Mouse (Mus musculus) thymus, adult 2 months (tissue): ENCODE measurements around the gene Per2. TPM values are rescaled to one million over a fixed set of nuclear protein-coding genes. Genes with fewer than 3 reads are reported as not detected.

Source experiments
- DNase-seq: peaks from one replicate; pipeline ENCODE4 v3.0.0; 2021
- H3K27ac ChIP-seq: fragments of 200-500 bp; 2 replicates; pipeline ENCODE4 v1.5.1; 2012; ENCODE audit warnings: low read length, control low read depth; ENCODE audit not compliant: control insufficient read depth, insufficient read depth
- H3K27me3 ChIP-seq: fragments of 200-500 bp; 2 replicates; pipeline ENCODE4 v1.6.1; 2012; ENCODE audit warnings: mild to moderate bottlenecking, low read length, moderate library complexity, mixed read lengths; ENCODE audit not compliant: control insufficient read depth, insufficient read depth
- H3K36me3 ChIP-seq: fragments of 200-500 bp; 2 replicates; pipeline ENCODE4 v1.6.1; 2012; ENCODE audit warnings: mild to moderate bottlenecking, low read length, moderate library complexity; ENCODE audit not compliant: control insufficient read depth, insufficient read depth
- H3K4me1 ChIP-seq: fragments of 200-500 bp; replicated peaks from 2 replicates; pipeline ENCODE4 v1.6.1; 2012; ENCODE audit warnings: low read length; ENCODE audit not compliant: control insufficient read depth, insufficient read depth
- H3K4me3 ChIP-seq: fragments of 200-500 bp; 2 replicates; pipeline ENCODE4 v1.5.1; 2012; ENCODE audit warnings: mild to moderate bottlenecking, low read length, control low read depth, moderate library complexity; ENCODE audit not compliant: control insufficient read depth, insufficient read depth
- CTCF ChIP-seq: fragments of 200-500 bp; IDR thresholded peaks from 2 replicates; pipeline ENCODE4 v1.5.1; 2012; ENCODE audit warnings: mild to moderate bottlenecking, control low read depth, low read length, moderate library complexity, borderline replicate concordance; ENCODE audit not compliant: control insufficient read depth, poor library complexity, insufficient read depth; ENCODE audit errors: extremely low read depth
- POLR2A ChIP-seq: fragments of 200-500 bp; IDR thresholded peaks from 2 replicates; pipeline ENCODE4 v1.6.1; 2012; ENCODE audit warnings: mild to moderate bottlenecking, low read length, control low read depth, moderate library complexity; ENCODE audit not compliant: control insufficient read depth, poor library complexity, insufficient read depth; ENCODE audit errors: extremely low read depth
- WGBS: fragments of 180-500 bp; shearing (Covaris S2); methylation state at CpG from one replicate; pipeline ENCODE4 v1.1.7; 2018; 5-methylcytosine and 5-hydroxymethylcytosine counted together
- polyA plus RNA-seq: library from polyadenylated mRNA; depleted of rRNA; stranded (reverse); fragments of >200 nt; gene quantifications from 2 replicates; pipeline ENCODE4 v1.2.3, GENCODE M21; 2012

The Per2 gene
- polyA plus RNA-seq, 1 experiment: 3.3 TPM

DNA sequence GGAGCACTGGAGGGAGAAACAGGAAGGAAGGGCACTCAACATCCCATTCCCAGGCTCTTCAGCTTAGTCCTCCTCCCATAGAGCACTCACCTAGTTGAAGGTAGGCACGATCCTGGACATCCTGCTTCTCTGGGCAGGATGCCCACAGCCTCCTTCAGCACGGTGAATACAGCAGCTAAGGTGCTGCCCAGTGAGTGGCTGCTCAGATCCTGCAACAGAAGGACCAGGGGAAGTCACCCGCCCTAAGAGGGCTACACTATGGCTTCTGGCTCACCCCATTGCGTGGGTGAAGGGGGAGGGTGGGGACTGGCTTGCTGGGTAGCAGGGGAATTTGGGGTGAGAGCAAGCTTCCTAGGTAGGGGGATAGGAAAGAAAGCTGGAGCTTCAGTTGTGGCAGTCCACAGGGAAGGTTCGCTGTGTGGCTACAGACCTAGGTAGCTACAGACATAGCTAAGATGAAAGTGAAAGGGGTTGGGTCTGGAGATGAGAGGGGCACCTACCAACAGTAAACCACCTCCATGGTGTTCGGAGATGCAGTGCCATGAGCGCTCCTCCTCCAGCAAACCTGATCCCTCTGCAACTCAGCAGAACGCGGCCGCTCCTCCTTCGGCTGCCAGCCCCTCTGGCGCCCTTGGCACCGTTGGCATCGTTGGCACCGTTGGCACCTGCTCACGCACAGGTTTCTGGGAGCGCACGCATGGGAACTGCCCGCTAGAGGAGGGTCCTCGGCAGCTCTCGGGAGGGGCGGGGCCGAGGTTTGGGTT is 53.5 kb downstream of the Per2 start:
- Histone ChIP-seq H3K4me3 (peak overlapping the region; percentile 33), H3K27ac (no peak overlapping the region)
- WGBS: 65% methylated on average over 23 of the region's 23 CpGs

DNA sequence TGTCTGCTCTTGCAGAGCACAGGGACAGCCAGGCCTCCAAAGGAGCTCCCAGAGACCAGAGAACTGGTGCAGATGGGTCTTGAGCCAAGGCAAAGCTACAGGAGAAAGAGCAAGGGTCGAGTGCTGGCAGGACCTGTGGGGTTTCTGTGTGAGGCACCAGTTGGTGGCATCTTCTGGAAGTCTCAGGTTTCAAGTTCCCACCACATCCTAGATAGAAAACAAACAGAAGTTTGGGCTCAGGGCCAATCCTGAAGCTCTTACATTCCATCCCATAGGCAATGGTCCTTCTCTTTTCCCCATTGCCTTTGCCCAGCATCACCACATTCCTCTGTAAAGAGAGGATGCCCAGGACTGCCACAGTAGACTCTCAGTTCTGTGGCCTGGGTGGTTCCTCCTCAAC is 54.1 kb downstream of the Per2 start:
- peaks cover 4% of the 10 kb centered on the region for H3K4me1 ChIP-seq

More for the DNA sequence above, 53.5 kb downstream of the Per2 start:
- TF ChIP-seq CTCF: no peak
- no peak for TF ChIP-seq POLR2A
- no peak for DNase-seq
- no peaks in the 10 kb centered on the region for H3K27me3 ChIP-seq
- H3K4me1 ChIP-seq: peaks cover 6% of the 10 kb centered on the region
- H3K36me3 ChIP-seq: no peaks in the 10 kb centered on the region

DNA sequence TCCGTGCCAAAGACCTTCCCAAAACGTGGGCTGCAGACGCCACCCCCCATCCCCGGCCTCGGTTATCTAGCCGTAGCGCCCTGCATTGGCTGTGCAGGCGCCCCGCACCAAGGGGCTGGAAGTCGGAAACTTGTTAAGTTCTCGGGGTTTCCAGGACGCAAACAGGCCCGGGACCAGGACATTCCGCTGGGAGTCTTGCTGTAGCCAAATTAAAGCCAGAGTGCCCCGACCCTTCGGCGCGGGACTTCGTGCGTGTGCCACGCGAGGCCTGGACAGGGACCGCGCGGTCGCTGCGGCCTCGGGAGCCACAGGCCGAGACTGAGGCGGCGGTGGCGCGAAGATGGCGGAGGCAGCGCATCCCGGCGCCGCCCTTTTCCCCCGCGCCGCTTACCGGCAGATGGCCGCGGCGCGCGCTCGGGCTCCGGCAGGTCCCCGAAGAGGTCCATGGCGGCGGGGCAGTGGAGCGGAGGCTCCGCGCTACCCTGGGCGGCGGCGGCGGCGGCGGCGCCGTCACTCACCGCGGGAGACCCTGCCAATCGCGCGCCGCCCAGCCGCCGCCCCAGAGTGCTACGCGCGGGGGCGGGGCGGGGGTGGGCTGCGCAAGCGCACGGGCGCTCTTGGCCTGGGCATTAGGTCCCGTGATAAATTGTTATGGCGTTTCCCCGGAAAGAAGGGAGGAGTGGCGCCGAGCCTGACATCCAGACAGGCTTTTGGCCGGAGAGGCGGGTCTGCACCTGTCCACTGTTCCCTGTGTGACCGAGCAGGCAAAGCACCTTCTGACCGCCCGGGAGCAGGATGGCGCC is 60.7 kb downstream of the Per2 start, which contains the start of gene Ilkap:
Ilkap (minus strand) TSS at position 556 of the 803 bp plus-strand sequence.
- Histone ChIP-seq H3K4me3 (peak within 1 kb of the TSS; percentile 68), H3K27me3 (no peaks in the 10 kb centered on the region), H3K27ac (no peak within 1 kb of the TSS), H3K36me3 (no peaks in the 10 kb centered on the region), H3K4me1 (peaks cover 9% of the 10 kb centered on the region)
- under 1% methylated on average over 85 of the region's 91 CpGs for WGBS
- DNase-seq: peak; percentile 74
- TF ChIP-seq POLR2A (peak; percentile 89), CTCF (peak; percentile 40; the same call in 1 of the 2 replicates)

More for the DNA sequence above, 54.1 kb downstream of the Per2 start:
- no peak for DNase-seq
- 47% methylated on average over 1 of the region's 1 CpGs for WGBS
- Histone ChIP-seq H3K27ac (no peak overlapping the region), H3K27me3 (no peaks in the 10 kb centered on the region), H3K36me3 (no peaks in the 10 kb centered on the region), H3K4me3 (no peak overlapping the region)
- TF ChIP-seq CTCF (no peak), POLR2A (no peak)

DNA sequence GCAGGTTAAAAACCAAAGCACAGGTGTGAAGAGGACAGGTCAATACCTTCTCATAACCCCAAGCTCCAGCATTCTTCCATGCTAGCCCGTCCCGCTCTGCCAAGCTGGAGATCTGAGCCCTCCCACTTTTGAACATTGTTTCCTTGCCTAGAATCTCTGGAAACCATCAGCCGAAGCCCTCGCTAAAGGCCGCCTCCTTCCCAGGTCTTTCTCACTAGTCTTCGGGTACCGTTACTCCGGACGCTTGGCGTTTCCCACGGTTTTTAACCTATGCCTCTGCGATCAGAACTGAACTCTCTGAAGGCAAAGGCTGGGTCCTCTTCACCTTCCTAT is 61.2 kb downstream of the Per2 start:
- no peak for DNase-seq
- 2% methylated on average over 12 of the region's 12 CpGs for WGBS
- Histone ChIP-seq H3K4me1 (peaks cover 9% of the 10 kb centered on the region), H3K4me3 (peak overlapping the region; percentile 68), H3K27ac (no peak overlapping the region), H3K27me3 (no peaks in the 10 kb centered on the region), H3K36me3 (peaks cover 3% of the 10 kb centered on the region)
- no peak for TF ChIP-seq POLR2A
- no peak for TF ChIP-seq CTCF

DNA sequence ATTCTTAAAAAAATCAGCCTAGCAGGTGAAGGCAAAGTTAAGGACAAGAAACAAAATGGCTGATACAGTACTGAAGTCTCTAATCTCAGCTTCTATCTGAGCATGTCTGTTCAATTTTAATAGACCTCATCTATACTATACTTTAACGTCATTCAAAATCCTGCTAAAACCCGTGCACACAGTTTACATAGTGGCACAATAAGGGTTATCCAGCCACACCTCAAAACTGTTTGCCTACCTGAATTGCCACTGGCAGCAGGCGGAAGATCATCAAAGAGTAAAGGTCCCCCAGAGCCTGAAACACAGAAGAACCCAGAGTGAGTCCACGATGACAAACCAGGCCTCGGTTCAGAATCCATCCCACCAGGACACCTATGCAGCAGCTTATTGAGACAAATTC is 68.8 kb downstream of the Per2 start:
- H3K36me3 ChIP-seq: peaks cover 58% of the 10 kb centered on the region
- DNase-seq: no peak
- H3K4me1 ChIP-seq: 0 out of 2 replicates have a peak, but pooled peaks cover 2% of the 10 kb centered on the region
- no peak overlapping the region for H3K27ac ChIP-seq
- WGBS: 99% methylated on average over 5 of the region's 5 CpGs
- no peaks in the 10 kb centered on the region for H3K27me3 ChIP-seq
- no peak for TF ChIP-seq CTCF
- TF ChIP-seq POLR2A: no peak
- no peak overlapping the region for H3K4me3 ChIP-seq

DNA sequence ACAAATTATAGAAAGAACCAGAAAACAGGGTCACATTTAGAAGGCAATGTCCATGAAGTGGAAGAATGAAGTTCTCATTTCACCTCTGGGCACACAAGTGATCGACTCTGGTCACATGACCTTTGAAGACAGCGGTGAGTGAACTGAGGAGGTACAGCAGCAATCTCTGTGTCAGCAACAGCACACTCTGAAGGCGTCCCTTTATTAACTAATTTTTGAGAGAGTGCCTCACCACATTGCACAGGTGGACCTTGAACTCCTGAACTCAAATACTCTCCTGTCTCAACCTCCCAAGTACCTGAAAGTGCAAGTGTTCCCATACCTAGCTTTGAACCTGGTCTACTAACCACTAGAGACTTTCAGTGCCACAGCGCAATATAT is 78.0 kb downstream of the Per2 start:
- TF ChIP-seq POLR2A (no peak), CTCF (no peak)
- Histone ChIP-seq H3K4me3 (no peak overlapping the region), H3K4me1 (no peaks in the 10 kb centered on the region), H3K27ac (no peak overlapping the region), H3K36me3 (peaks cover 88% of the 10 kb centered on the region), H3K27me3 (no peaks in the 10 kb centered on the region)
- DNase-seq: no peak
- WGBS: 96% methylated on average over 4 of the region's 4 CpGs
